Mouse (Mus musculus): ENCODE data around the gene Xirp1.

- no peak for TF ChIP-seq ZNF384 (IDR thresholded peaks at IDR 0.05; ENCODE audit: low read depth, low read length)
- TF ChIP-seq CTCF (IDR thresholded peaks at IDR 0.05 in 2 of 3, conservative IDR thresholded peaks at IDR 0.05 in 1 of 3; ENCODE audit: control insufficient read depth in 1 of 3, insufficient read depth in 1 of 3, low read depth in 2 of 3, low read length in 3 of 3, poor library complexity in 1 of 3, severe bottlenecking in 1 of 3) = no peak
- no peak for TF ChIP-seq CHD1 (IDR thresholded peaks at IDR 0.05; ENCODE audit: low read depth, low read length)
- TF ChIP-seq RCOR1 (IDR thresholded peaks at IDR 0.05; ENCODE audit: low read depth, low read length) = no peak
These were observed 45.1 kb downstream of the Xirp1 start for GRCm38 (mm10) chr9:119978151-119978810.
